Mouse (Mus musculus) kidney, postnatal 10 days (tissue): ENCODE measurements around the gene Tnk2.

Experiments
- DNase-seq: peaks from one replicate; pipeline ENCODE4 v3.0.0; 2021; ENCODE audit warnings: mixed read lengths

The Tnk2 gene

GRCm38 (mm10) chr16:32643661-32644061 lies at the start of gene Tnk2:
TSS of gene Tnk2 (plus strand) at chr16:32643874.
- peak; percentile 94 for DNase-seq

GRCm38 (mm10) chr16:32593916-32594315 lies 49.8 kb upstream of the Tnk2 start:
- DNase-seq: no peak

GRCm38 (mm10) chr16:32594701-32595100 lies 49.0 kb upstream of the Tnk2 start:
- no peak for DNase-seq

- no peak for DNase-seq
These were observed 48.4 kb upstream of the Tnk2 start for GRCm38 (mm10) chr16:32595142-32595855.

DNA sequence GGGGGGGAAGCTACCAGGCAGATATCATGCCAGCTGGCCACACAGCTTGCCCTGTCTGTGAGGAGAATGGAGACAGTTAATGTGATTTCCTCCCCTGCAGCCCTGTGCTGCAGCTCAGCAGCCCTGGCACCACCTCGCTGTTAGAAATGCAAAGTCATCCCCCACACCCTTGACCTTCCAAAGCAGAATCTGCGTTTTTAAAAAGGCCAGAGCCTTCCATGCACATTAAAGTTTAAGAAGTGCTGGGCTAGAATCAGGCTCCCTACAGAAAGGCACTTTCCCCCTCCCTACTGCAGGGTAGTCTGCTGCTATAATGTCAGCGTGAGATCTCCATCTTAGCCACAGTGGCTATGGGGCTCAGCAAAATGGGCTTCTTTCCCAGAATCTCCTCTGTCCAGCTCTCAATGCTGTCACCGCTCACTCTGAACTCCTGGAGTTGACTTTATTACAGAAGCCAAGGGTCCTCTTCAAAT lies 45.7 kb upstream of the Tnk2 start:
- no peak for DNase-seq

DNA sequence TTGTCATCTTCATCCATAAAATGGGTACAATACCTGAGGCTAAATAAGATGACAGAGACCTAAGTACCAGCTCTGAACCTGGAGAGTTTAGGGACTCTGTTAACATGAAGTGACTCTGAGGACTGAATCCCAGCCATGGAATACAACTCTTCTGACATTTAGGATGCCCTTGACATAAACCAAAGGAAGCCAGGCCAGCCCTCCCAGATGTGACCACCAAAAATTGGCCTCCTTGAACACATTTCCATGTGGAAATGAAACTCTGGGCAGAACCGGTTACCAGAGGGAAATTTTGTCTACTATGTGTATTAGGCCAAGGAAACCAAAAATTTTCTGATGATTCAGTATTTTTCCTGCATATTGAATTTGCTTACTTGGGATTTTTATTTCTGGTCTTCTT lies 44.5 kb upstream of the Tnk2 start:
- DNase-seq: no peak

GRCm38 (mm10) chr16:32602193-32602685 lies 41.4 kb upstream of the Tnk2 start:
- no peak for DNase-seq

GRCm38 (mm10) chr16:32607562-32608343 lies 35.9 kb upstream of the Tnk2 start:
- no peak for DNase-seq

- DNase-seq: no peak
These were observed 35.3 kb upstream of the Tnk2 start for GRCm38 (mm10) chr16:32608344-32608711.

DNA sequence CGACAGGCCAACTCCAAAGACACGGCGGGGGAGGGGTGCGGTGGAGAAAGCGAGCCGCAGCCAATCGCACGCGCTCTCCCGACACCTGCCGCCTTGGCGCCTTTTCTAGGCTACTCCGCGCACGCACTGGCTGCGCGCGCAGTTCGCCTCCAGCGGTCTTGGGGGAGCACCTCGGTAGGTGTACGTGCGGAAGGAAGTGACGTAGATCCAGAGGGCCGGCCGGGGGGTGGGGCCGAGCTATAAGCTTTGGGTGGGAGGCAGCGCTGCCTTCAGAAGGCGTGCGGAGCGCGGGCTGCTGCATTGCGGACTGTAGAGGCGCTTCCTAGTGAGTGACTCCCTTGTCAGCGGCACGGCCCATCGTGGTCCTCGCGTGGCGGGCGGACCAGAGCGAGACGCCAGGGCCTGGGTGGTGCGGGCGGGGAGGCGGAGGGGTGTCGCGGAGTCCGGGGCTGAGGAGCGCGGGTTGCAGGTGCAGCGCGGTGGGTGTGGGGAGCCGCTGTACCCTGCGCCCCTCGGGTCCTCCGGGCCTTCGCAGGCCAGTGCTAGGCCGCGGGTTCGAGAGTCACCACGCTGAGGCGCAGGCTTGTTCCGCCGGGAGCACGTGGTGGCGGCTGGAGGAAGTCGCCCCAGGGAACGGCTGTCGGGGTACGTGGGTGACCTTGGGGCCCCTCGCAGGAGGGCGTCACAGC lies 34.8 kb upstream of the Tnk2 start, which contains the start of gene Tfrc:
Gene Tfrc (plus strand): TSS at position 209 of the 689 bp plus-strand sequence.
- DNase-seq: peak; percentile 97

DNA sequence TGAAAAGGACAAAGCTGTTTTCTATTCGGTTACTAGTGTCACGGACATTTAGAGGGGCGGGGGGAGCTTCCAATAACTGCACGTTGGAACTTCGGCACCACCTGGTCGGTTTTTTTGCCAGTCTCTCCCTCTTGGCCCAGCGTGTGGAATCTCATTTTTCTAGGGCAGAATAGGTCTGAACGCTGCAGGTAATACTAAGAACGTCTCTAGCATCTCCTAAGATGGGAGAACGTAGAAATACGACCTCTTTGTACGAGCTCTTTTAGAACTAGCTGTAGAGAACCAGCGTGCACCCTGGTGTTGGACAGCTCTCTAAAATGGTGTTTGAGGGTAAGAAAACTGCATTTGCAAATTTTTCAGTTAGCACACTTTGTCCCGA lies 34.3 kb upstream of the Tnk2 start:
- peak; percentile 11 for DNase-seq

- DNase-seq: peak; percentile 20
These were observed 33.0 kb upstream of the Tnk2 start for GRCm38 (mm10) chr16:32610460-32611255.

GRCm38 (mm10) chr16:32612052-32612451 lies 31.6 kb upstream of the Tnk2 start:
- DNase-seq: no peak

DNA sequence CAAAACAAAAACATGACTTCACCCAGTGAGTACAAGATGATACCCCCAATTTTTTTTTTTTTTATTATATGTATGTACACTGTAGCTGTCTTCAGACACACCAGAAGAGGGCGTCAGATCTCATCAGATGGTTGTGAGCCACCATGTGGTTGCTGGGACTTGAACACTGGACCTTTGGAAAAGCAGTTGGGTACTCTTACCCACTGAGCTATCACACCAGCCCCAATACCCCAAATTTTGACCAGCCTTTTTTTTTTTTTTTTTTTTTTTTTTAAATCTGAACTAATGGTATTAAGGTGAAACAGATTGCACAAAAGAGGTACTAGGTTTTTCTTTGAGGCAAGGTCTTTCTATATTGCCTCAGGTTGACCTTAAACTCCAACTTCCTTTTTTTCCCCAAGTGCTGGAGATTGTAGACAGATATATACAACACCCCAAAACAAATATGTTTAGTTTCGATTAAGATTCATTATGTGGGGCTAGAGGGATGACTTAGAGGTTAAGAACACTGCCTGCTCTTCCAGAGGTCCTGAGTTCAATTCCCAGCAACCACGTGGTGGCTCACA lies 30.3 kb upstream of the Tnk2 start:
- DNase-seq: no peak

GRCm38 (mm10) chr16:32614047-32614446 lies 29.6 kb upstream of the Tnk2 start:
- DNase-seq: no peak

GRCm38 (mm10) chr16:32618946-32619345 lies 24.7 kb upstream of the Tnk2 start:
- DNase-seq: no peak

DNA sequence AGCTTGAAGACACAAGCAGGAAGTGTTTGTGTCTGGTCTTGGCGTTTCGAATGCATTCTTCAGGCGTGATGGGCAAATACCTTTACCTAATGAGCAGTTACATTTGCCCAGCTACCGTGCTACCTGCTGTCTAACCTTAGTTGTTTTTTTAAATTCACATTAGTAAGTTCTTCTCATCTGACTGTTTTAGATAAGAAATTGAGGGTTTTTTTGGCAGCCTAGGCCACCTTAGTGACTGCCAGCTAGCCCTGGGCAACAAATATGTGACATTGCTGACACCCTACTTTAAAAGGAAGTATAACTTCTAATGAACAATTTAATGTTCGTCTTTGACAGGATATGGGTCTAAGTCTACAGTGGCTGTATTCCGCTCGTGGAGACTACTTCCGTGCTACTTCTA lies 15.5 kb upstream of the Tnk2 start:
- DNase-seq: no peak

- DNase-seq: no peak
These were observed 11.3 kb upstream of the Tnk2 start for GRCm38 (mm10) chr16:32632328-32632824.

DNA sequence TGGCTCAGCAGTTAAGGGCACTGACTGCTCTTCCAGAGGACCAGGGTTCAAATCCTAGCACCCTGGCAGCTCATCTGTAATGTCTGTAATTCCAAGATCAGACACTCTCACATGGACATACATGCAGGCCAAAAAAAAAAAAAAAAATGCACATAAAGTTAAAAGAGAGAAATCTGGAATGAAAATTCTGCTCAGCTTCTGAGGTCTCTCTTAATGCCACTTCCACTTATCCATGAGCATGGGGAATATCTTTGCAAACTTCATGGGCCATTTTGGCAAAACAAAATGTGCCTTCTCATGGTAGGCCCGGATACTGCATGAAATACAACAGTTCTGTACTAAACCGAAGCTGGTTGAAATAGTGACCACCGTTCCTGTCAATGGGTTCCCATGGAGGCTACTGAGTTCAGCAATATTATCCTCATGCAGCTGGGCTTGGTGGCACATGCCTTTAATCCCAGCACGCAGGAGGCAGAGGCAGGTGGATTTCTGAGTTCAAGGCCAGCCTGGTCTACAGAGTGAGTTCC lies 10.1 kb upstream of the Tnk2 start:
- DNase-seq: no peak

GRCm38 (mm10) chr16:32634183-32634582 lies 9.5 kb upstream of the Tnk2 start:
- DNase-seq: no peak

DNA sequence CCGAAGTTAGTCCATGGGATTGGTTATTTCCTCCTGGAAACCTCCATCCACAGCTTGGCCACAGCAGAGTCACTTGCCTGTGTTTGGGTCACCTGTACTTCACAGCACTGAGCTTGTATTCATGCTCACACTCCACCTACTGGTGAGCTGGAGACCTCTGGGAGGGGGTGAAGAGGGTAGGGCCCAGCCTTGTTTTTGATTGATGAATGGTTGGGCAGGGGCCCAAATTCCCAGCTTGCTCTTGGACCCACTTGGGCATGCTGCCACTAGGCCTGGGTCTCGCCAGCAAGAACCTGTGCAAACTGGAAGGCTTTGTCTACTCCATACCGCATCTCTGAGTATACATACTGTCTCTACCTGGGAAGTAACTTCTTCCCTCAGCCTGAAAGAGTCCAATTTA lies 8.4 kb upstream of the Tnk2 start:
- DNase-seq: peak; percentile 43

GRCm38 (mm10) chr16:32636331-32636730 lies 7.3 kb upstream of the Tnk2 start:
- DNase-seq: no peak
